Mouse (Mus musculus) gastrocnemius, postnatal 14 days (tissue): ENCODE data around the gene Magea1. TPM values are rescaled to one million over a fixed set of nuclear protein-coding genes. Genes with fewer than 3 reads are reported as not detected.
"Not testable (repeated sequence)": the region's sequence is repeated elsewhere in the genome, so short reads cannot be mapped to it uniquely, and the experiment has no call there.

Experiments used
- DNase-seq: peaks from one replicate; pipeline ENCODE4 v3.0.0; 2021; ENCODE audit warnings: mixed read lengths
- intact Hi-C: fragments of 180-260 bp; cut with DNase I; formaldehyde crosslinking; loops from one replicate; pipeline ENCODE4 v1.15.1; 2025; ENCODE audit warnings: low total_unique reads
- long read RNA-seq, 2 experiments: library from polyadenylated mRNA; stranded (forward); transcript quantifications; one replicate each; pipeline ENCODE4 v2.0.0; 2021
- total RNA-seq, 2 experiments: library from RNA; stranded (reverse); gene quantifications; 2 replicates each; pipeline ENCODE4 v1.2.3; 2021

Magea1 gene
- not detected for total RNA-seq
- long read RNA-seq, experiment 1, result 0 reads
- long read RNA-seq, experiment 2, result 0 reads

DNA sequence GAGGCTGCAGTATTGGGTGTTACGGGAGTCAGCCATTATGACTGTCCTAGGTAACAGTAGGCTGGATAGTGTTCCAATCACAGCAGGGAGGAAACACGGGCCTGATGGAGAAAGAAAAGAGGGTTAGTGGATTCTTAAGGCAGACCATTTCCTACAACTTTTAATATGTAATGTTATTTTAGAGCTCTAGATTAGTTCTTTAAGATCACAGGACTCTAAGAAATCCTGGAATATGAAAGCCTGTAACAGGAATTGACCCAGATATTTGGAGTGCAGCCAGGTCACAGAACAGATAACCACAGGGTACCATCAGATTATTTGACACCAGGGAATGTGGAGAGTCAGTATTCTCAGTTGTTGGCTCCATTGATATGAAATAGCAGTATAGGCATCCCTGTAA, at the start of gene Magea1:
Gene Magea1, minus strand, starts transcription at position 101 of the 400 bp plus-strand sequence.
- DNase-seq, intact Hi-C loops: not testable (repeated sequence)

- intact Hi-C loops, DNase-seq: not testable (repeated sequence)
These were observed 38.7 kb upstream of the Magea1 start, which contains the start of gene Cldn34b2 for GRCm38 (mm10) chrX:155128312-155128711. Gene Cldn34b2 (minus strand): TSS chrX:155128412.

GRCm38 (mm10) chrX:155098024-155098423, 8.4 kb upstream of the Magea1 start:
- intact Hi-C loops, result no loop called here
- DNase-seq, result no peak

GRCm38 (mm10) chrX:155093566-155093965, 4.0 kb upstream of the Magea1 start, which contains the start of gene Magea2:
Gene Magea2 (minus strand): TSS chrX:155093666.
- intact Hi-C loops, DNase-seq: not testable (repeated sequence)

- DNase-seq, intact Hi-C loops: not testable (repeated sequence)
These were observed 26.5 kb downstream of the Magea1 start, which contains the start of gene Magea5 for GRCm38 (mm10) chrX:155063045-155063444. Gene Magea5 (minus strand): TSS chrX:155063145.

Other genes with a start within 250 kb of the Magea1 start
- not detected for gene Cldn34b1, start 199.5 kb downstream of the Magea1 start, total RNA-seq
- not detected for gene Magea6, start 153.8 kb downstream of the Magea1 start, total RNA-seq
- not detected for gene Magea3, start 140.3 kb downstream of the Magea1 start, total RNA-seq
- not detected for gene Magea8, start 93.9 kb downstream of the Magea1 start, total RNA-seq
- not detected for gene Magea5, start 26.6 kb downstream of the Magea1 start, total RNA-seq
- gene Magea2, start 3.9 kb upstream of the Magea1 start, total RNA-seq, result not detected
- not detected for gene Cldn34b2, start 38.6 kb upstream of the Magea1 start, total RNA-seq
- 10 to 100 TPM; 19.1 to 33.7 TPM for gene Sat1, start 126.7 kb upstream of the Magea1 start, total RNA-seq
- gene Acot9, start 172.7 kb upstream of the Magea1 start, total RNA-seq, result 10 to 100 TPM; 26.4 to 27.0 TPM